Mouse (Mus musculus) hindbrain, embryonic 11.5 days (tissue): ENCODE results near the gene Ankrd12. TPM values are rescaled to one million over a fixed set of nuclear protein-coding genes. Genes with fewer than 3 reads are reported as not detected.

ENCODE experiments used
- ATAC-seq: fragments of 200-750 bp; cut with Nextera tagmentation; 2 replicates; pipeline ENCODE4 v1.8.0; 2017; ENCODE audit warnings: mild to moderate bottlenecking, moderate TSS enrichment, moderate library complexity; ENCODE audit not compliant: low FRiP score
- DNase-seq: peaks from one replicate; pipeline ENCODE4 v3.0.0-alpha.2; 2015; ENCODE audit warnings: low spot score
- H3K27ac ChIP-seq: fragments of 300-500 bp; sonication (generic); 2 replicates; pipeline ENCODE4 v1.5.1; 2014; ENCODE audit warnings: mild to moderate bottlenecking, low read depth, low read length
- H3K27me3 ChIP-seq: fragments of 300-500 bp; sonication (generic); 2 replicates; pipeline ENCODE4 v1.6.1; 2014; ENCODE audit warnings: mild to moderate bottlenecking, low read length, moderate library complexity, mixed read lengths; ENCODE audit not compliant: control insufficient read depth, insufficient read depth
- H3K36me3 ChIP-seq: fragments of 300-500 bp; sonication (generic); 2 replicates; pipeline ENCODE4 v1.6.1; 2014; ENCODE audit warnings: mild to moderate bottlenecking, low read length, moderate library complexity, mixed read lengths; ENCODE audit not compliant: control insufficient read depth, insufficient read depth
- H3K4me1 ChIP-seq: fragments of 300-500 bp; sonication (generic); replicated peaks from 2 replicates; pipeline ENCODE4 v1.6.1; 2014; ENCODE audit warnings: low read length, mixed read lengths; ENCODE audit not compliant: control insufficient read depth, insufficient read depth
- H3K4me2 ChIP-seq: fragments of 300-500 bp; sonication (generic); replicated peaks from 2 replicates; pipeline ENCODE4 v1.6.1; 2014; ENCODE audit warnings: mild to moderate bottlenecking, low read depth, low read length
- H3K4me3 ChIP-seq: fragments of 300-500 bp; sonication (generic); 2 replicates; pipeline ENCODE4 v1.5.1; 2014; ENCODE audit warnings: low read depth, low read length
- H3K9ac ChIP-seq: fragments of 300-500 bp; sonication (generic); 2 replicates; pipeline ENCODE4 v1.6.1; 2014; ENCODE audit warnings: low read depth, low read length
- H3K9me3 ChIP-seq: fragments of 300-500 bp; sonication (generic); 2 replicates; pipeline ENCODE4 v1.6.1; 2016; ENCODE audit warnings: low read length; ENCODE audit not compliant: control insufficient read depth
- WGBS: fragments of 180-500 bp; shearing (Covaris S2); extraction: QIAGEN DNeasy Blood & Tissue Kit; methylation state at CpG from one replicate; pipeline ENCODE4 v1.1.7; 2014; 5-methylcytosine and 5-hydroxymethylcytosine counted together
- polyA plus RNA-seq: library from polyadenylated mRNA; unstranded; fragments of >200 nt; fragmentation: Nextera tagmentation; extraction: Ambion mirVana; gene quantifications from 2 replicates; pipeline ENCODE4 v1.2.1, GENCODE M21; 2014

Ankrd12 gene
- polyA plus RNA-seq, 1 experiment from 2014 or later, result 49.2 TPM

- DNase-seq (no peak), ATAC-seq (no peak)
- no peaks in the 10 kb centered on the region for H3K9me3 ChIP-seq
- H3K27ac ChIP-seq, result no peak overlapping the region
- 83% methylated on average over 5 of the region's 5 CpGs for WGBS
- H3K4me2 ChIP-seq, result no peak overlapping the region
- no peak overlapping the region for H3K9ac ChIP-seq
- H3K4me3 ChIP-seq, result no peak overlapping the region
- H3K27me3 ChIP-seq, result no peaks in the 10 kb centered on the region
- H3K4me1 ChIP-seq, result no peaks in the 10 kb centered on the region
- no peaks in the 10 kb centered on the region for H3K36me3 ChIP-seq
Observed at GRCm38 (mm10) chr17:65952083-65952482, 124.8 kb downstream of the Ankrd12 start.

- H3K9ac ChIP-seq, result peak within 1 kb of the TSS; percentile 98
- H3K4me1 ChIP-seq, result no peaks in the 10 kb centered on the region
- peak within 1 kb of the TSS; percentile 55 for H3K4me2 ChIP-seq
- peak within 1 kb of the TSS; percentile 95 for H3K4me3 ChIP-seq
- 0 out of 2 replicates have a peak, but pooled peaks cover 2% of the 10 kb centered on the region for H3K36me3 ChIP-seq
- DNase-seq (peak; percentile 93), ATAC-seq (peak; percentile 98)
- H3K27ac ChIP-seq, result peak within 1 kb of the TSS; percentile 84
- H3K27me3 ChIP-seq, result no peaks in the 10 kb centered on the region
- WGBS, result 0% methylated on average over 65 of the region's 87 CpGs
- H3K9me3 ChIP-seq, result no peaks in the 10 kb centered on the region
Observed at GRCm38 (mm10) chr17:65950622-65951404, 126.1 kb downstream of the Ankrd12 start, which contains the start of gene Twsg1. Gene Twsg1 (minus strand): TSS chr17:65951226.

- no peak for DNase-seq
- 0 out of 2 replicates have a peak, but pooled peaks cover 2% of the 10 kb centered on the region for H3K36me3 ChIP-seq
Observed at GRCm38 (mm10) chr17:65950183-65950582, 126.7 kb downstream of the Ankrd12 start.

GRCm38 (mm10) chr17:65947307-65947706, 129.6 kb downstream of the Ankrd12 start:
- Histone ChIP-seq H3K9me3 (no peaks in the 10 kb centered on the region), H3K4me2 (no peak overlapping the region), H3K9ac (no peak overlapping the region), H3K4me3 (no peak overlapping the region), H3K27me3 (no peaks in the 10 kb centered on the region), H3K36me3 (0 out of 2 replicates have a peak, but pooled peaks cover 2% of the 10 kb centered on the region), H3K27ac (no peak overlapping the region), H3K4me1 (no peaks in the 10 kb centered on the region)
- WGBS, result 91% methylated on average over 8 of the region's 8 CpGs
- ATAC-seq, result no peak
- no peak for DNase-seq

More at GRCm38 (mm10) chr17:65950183-65950582, 126.7 kb downstream of the Ankrd12 start:
- ATAC-seq, result peak; percentile 21; the same call in 1 of the 2 replicates
- Histone ChIP-seq H3K4me1 (no peaks in the 10 kb centered on the region), H3K9me3 (no peaks in the 10 kb centered on the region), H3K27ac (peak overlapping the region; percentile 84; the same call in 1 of the 2 replicates), H3K9ac (peak overlapping the region; percentile 98), H3K27me3 (no peaks in the 10 kb centered on the region), H3K4me2 (peak overlapping the region; percentile 55), H3K4me3 (peak overlapping the region; percentile 95)
- WGBS, result 39% methylated on average over 7 of the region's 7 CpGs

- no peak for ATAC-seq
Observed at GRCm38 (mm10) chr17:65945420-65945819, 131.5 kb downstream of the Ankrd12 start.

GRCm38 (mm10) chr17:65942394-65942793, 134.5 kb downstream of the Ankrd12 start:
- WGBS, result 57% methylated on average over 4 of the region's 4 CpGs
- Histone ChIP-seq H3K27ac (no peak overlapping the region), H3K27me3 (no peaks in the 10 kb centered on the region), H3K9ac (no peak overlapping the region), H3K4me2 (no peak overlapping the region), H3K4me1 (no peaks in the 10 kb centered on the region), H3K4me3 (no peak overlapping the region), H3K36me3 (0 out of 2 replicates have a peak, but pooled peaks cover 2% of the 10 kb centered on the region), H3K9me3 (no peaks in the 10 kb centered on the region)
- ATAC-seq, result no peak
- no peak for DNase-seq

More at GRCm38 (mm10) chr17:65945420-65945819, 131.5 kb downstream of the Ankrd12 start:
- no peaks in the 10 kb centered on the region for H3K4me1 ChIP-seq
- H3K4me2 ChIP-seq, result no peak overlapping the region
- H3K27me3 ChIP-seq, result no peaks in the 10 kb centered on the region
- H3K27ac ChIP-seq, result no peak overlapping the region
- H3K9ac ChIP-seq, result no peak overlapping the region
- H3K36me3 ChIP-seq, result 0 out of 2 replicates have a peak, but pooled peaks cover 2% of the 10 kb centered on the region
- H3K4me3 ChIP-seq, result no peak overlapping the region
- no peak for DNase-seq
- WGBS, result 93% methylated on average over 2 of the region's 2 CpGs
- H3K9me3 ChIP-seq, result no peaks in the 10 kb centered on the region

- no peak overlapping the region for H3K9ac ChIP-seq
- no peaks in the 10 kb centered on the region for H3K9me3 ChIP-seq
- H3K4me1 ChIP-seq, result no peaks in the 10 kb centered on the region
- H3K4me2 ChIP-seq, result no peak overlapping the region
- H3K4me3 ChIP-seq, result no peak overlapping the region
- no peaks in the 10 kb centered on the region for H3K27me3 ChIP-seq
- H3K36me3 ChIP-seq, result peaks cover 3% of the 10 kb centered on the region
- DNase-seq (no peak), ATAC-seq (no peak)
- H3K27ac ChIP-seq, result no peak overlapping the region
- WGBS, result 91% methylated on average over 6 of the region's 6 CpGs
Observed at GRCm38 (mm10) chr17:65941275-65941674, 135.6 kb downstream of the Ankrd12 start.

- H3K9me3 ChIP-seq, result no peaks in the 10 kb centered on the region
- no peaks in the 10 kb centered on the region for H3K27me3 ChIP-seq
- ATAC-seq, result no peak
- no peaks in the 10 kb centered on the region for H3K4me1 ChIP-seq
- H3K9ac ChIP-seq, result no peak overlapping the region
- peaks cover 3% of the 10 kb centered on the region for H3K36me3 ChIP-seq
- WGBS, result 73% methylated on average over 12 of the region's 12 CpGs
- H3K4me2 ChIP-seq, result no peak overlapping the region
- no peak overlapping the region for H3K4me3 ChIP-seq
- DNase-seq, result no peak
- H3K27ac ChIP-seq, result no peak overlapping the region
Observed at GRCm38 (mm10) chr17:65940221-65940620, 136.7 kb downstream of the Ankrd12 start.
